Mouse (Mus musculus): ENCODE data around the gene 6030445D17Rik.

DNA sequence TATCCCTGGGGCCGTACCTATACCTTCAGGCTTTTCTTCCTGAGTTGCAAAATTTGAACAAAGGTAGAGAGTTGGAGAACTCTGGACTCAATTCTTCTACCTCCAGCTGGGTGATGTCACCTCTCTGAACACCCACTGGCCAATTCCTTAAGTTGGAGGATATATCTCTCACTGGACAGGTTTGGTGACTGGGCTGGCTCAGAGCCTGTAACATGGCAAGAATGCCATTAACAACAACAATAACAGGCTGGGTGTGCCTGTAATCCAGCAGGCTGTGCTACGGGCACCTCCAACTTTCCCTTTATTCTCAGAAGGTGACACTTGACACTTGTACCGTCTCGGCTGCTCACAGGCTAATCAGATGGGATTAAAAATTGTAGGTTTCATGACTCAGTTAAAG lies 22.9 kb upstream of the 6030445D17Rik start:
- TF ChIP-seq CTCF (IDR thresholded peaks at IDR 0.05; ENCODE audit: borderline replicate concordance, insufficient read depth, low read depth, low read length) = no peak
- TF ChIP-seq POLR2A (IDR thresholded peaks at IDR 0.05; ENCODE audit: borderline replicate concordance, insufficient read depth, low read length) = no peak
